Mouse (Mus musculus) limb, embryonic 14.5 days (tissue): Measurements from ENCODE around the gene Adgrf5. TPM values are rescaled to one million over a fixed set of nuclear protein-coding genes. Genes with fewer than 3 reads are reported as not detected.
A peak's percentile ranks its signal among the peaks of the same experiment; 100 is the strongest.

Source experiments
- ATAC-seq: fragments of 200-750 bp; cut with Nextera tagmentation; 2 replicates; pipeline ENCODE4 v1.8.0; 2017; ENCODE audit warnings: low read depth, moderate number of reproducible peaks, moderate TSS enrichment; ENCODE audit not compliant: low FRiP score
- DNase-seq: peaks from one replicate; pipeline ENCODE4 v3.0.0-alpha.2; 2015; ENCODE audit warnings: low spot score
- H3K27ac ChIP-seq: fragments of 300-500 bp; sonication (generic); replicated peaks from 2 replicates; pipeline ENCODE4 v1.5.1; 2014; ENCODE audit warnings: low read depth, mild to moderate bottlenecking, low read length, moderate library complexity, mixed read lengths
- H3K27me3 ChIP-seq: fragments of 300-500 bp; sonication (generic); 2 replicates; pipeline ENCODE4 v1.6.1; 2014; ENCODE audit warnings: low read length, mixed read lengths; ENCODE audit not compliant: control insufficient read depth, insufficient read depth
- H3K36me3 ChIP-seq: fragments of 300-500 bp; sonication (generic); 2 replicates; pipeline ENCODE4 v1.6.1; 2014; ENCODE audit warnings: mild to moderate bottlenecking, low read length, moderate library complexity, mixed read lengths; ENCODE audit not compliant: control insufficient read depth, insufficient read depth
- H3K4me1 ChIP-seq: fragments of 300-500 bp; sonication (generic); 2 replicates; pipeline ENCODE4 v1.6.1; 2014; ENCODE audit warnings: antibody characterized with exemption, low read length, mixed read lengths; ENCODE audit not compliant: control insufficient read depth, insufficient read depth
- H3K4me2 ChIP-seq: fragments of 300-500 bp; sonication (generic); replicated peaks from 2 replicates; pipeline ENCODE4 v1.6.1; 2014; ENCODE audit warnings: low read depth, mild to moderate bottlenecking, low read length, moderate library complexity; ENCODE audit not compliant: severe bottlenecking
- H3K4me3 ChIP-seq: fragments of 300-500 bp; sonication (generic); replicated peaks from 2 replicates; pipeline ENCODE4 v1.5.1; 2014; ENCODE audit warnings: low read length
- H3K9ac ChIP-seq: fragments of 300-500 bp; sonication (generic); 2 replicates; pipeline ENCODE4 v1.6.1; 2014; ENCODE audit warnings: mild to moderate bottlenecking, low read depth, low read length, moderate library complexity; ENCODE audit not compliant: severe bottlenecking
- H3K9me3 ChIP-seq: fragments of 300-500 bp; sonication (generic); 2 replicates; pipeline ENCODE4 v1.6.1; 2016; ENCODE audit warnings: low read length; ENCODE audit not compliant: control insufficient read depth
- POLR2A ChIP-seq: fragments of 200-500 bp; IDR thresholded peaks from 2 replicates; pipeline ENCODE4 v1.8.0; 2012; ENCODE audit warnings: inconsistent platforms, mild to moderate bottlenecking, moderate library complexity, borderline replicate concordance; ENCODE audit not compliant: insufficient read depth, insufficient read length; ENCODE audit errors: extremely low read depth
- WGBS: fragments of 180-500 bp; shearing (Covaris S2); extraction: QIAGEN DNeasy Blood & Tissue Kit; methylation state at CpG from one replicate; pipeline ENCODE4 v1.1.7; 2014; 5-methylcytosine and 5-hydroxymethylcytosine counted together
- polyA plus RNA-seq, 2 experiments: library from polyadenylated mRNA; depleted of rRNA in 1 of 2; stranded (reverse) in 1 of 2; unstranded in 1 of 2; fragments of >200 nt; fragmentation: Nextera tagmentation in 1 of 2; extraction: Ambion mirVana in 1 of 2; gene quantifications; 2 replicates each; pipeline versions ENCODE4 v1.2.1 to v1.2.3; 2012 to 2014

Gene Adgrf5
- polyA plus RNA-seq (2012; rRNA removed) = 11.9 and 13.3 TPM in 2 replicates
- 7.7 and 9.8 TPM in 2 replicates for polyA plus RNA-seq (2014; fragmentation: Nextera tagmentation; extraction: Ambion mirVana)

DNA sequence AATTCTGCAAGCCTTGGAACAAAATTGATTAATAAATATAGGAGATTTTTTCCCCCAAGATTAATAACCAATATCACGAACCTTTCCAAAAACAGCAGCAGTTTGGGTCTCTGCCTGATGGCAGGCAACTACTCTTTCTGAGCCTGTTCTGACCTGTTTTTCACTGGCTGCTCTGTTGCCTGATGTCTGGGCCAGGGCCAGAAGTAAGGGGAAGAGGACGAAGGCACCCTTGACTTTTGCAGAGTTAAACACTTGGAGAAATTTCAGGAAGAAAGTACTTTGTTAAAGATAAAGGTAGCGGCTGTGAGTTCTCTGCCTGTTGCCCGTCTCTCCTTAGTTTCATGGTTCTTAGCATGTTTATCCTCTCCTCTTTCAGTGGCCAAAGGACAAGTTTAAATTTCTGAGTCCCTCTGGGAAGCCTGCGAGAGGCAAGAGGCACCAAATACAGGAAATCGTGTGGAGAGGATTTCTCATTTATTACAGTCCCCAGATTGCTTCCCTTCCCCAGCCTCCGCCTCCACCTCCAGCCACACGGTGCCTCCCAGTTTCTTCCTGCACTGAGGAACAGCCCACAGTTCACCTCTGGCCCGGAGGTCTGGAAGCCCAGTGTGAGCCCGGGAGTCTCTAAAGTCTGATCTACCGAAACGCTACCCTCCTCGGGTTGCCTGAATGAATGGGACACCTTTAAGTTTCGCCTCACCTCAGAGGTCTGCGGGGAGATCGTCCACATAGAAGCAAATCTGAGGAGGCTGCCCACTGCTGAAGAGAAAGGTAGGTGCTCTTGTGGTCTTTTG lies at the start of gene Adgrf5:
Gene Adgrf5, plus strand, starts transcription at position 626 of the 794 bp plus-strand sequence.
- H3K4me2 ChIP-seq = peak within 1 kb of the TSS; percentile 5
- H3K36me3 ChIP-seq = no peaks in the 10 kb centered on the region
- no peak for TF ChIP-seq POLR2A
- DNase-seq (no peak), ATAC-seq (no peak)
- H3K27ac ChIP-seq = no peak within 1 kb of the TSS
- WGBS = 37% methylated on average over 16 of the region's 16 CpGs
- H3K4me1 ChIP-seq = peaks cover 6% of the 10 kb centered on the region
- peak within 1 kb of the TSS; percentile 3; the same call in 1 of the 2 replicates for H3K4me3 ChIP-seq
- H3K9ac ChIP-seq = no peak within 1 kb of the TSS
- no peaks in the 10 kb centered on the region for H3K9me3 ChIP-seq
- H3K27me3 ChIP-seq = no peaks in the 10 kb centered on the region

DNA sequence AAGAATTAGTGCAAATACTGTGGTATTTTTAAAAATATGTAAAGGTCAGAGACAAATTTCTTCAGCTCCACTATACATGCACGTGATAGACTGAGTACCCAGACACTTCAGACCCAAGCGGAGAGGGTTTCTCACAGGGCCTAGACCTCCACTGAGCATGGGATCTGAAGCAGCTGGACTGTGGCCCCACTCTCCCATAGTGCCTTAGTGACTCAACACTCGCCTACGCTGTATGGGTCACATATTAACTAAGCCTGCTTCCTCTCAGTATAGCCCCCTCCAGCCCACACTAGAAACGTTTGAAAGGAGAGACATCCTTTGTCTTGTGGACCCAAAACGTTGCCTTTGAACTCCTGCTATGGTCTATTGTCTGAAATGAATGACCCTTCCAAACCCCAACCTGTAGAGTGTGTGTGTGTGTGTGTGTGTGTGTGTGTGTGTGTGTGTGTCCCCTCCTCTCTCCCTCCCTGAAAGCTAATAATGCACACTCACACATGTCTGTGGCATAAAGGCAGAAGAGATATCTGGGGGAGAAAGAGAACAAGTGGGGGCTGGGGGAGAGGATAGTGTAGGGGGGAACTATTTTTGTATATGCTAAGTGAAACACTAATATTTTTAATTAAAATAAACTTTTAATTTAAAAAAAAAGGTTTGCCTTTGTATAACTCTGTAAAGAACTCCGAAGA lies 34.1 kb upstream of the Adgrf5 start:
- peak; percentile 4; the same call in 1 of the 2 replicates for ATAC-seq
- Histone ChIP-seq H3K9me3 (no peaks in the 10 kb centered on the region), H3K27ac (no peak overlapping the region), H3K4me1 (0 out of 2 replicates have a peak, but pooled peaks cover 5% of the 10 kb centered on the region), H3K36me3 (no peaks in the 10 kb centered on the region), H3K4me2 (no peak overlapping the region), H3K27me3 (no peaks in the 10 kb centered on the region), H3K9ac (no peak overlapping the region), H3K4me3 (no peak overlapping the region)
- no peak for TF ChIP-seq POLR2A
- DNase-seq = no peak
- 62% methylated on average over 7 of the region's 7 CpGs for WGBS

DNA sequence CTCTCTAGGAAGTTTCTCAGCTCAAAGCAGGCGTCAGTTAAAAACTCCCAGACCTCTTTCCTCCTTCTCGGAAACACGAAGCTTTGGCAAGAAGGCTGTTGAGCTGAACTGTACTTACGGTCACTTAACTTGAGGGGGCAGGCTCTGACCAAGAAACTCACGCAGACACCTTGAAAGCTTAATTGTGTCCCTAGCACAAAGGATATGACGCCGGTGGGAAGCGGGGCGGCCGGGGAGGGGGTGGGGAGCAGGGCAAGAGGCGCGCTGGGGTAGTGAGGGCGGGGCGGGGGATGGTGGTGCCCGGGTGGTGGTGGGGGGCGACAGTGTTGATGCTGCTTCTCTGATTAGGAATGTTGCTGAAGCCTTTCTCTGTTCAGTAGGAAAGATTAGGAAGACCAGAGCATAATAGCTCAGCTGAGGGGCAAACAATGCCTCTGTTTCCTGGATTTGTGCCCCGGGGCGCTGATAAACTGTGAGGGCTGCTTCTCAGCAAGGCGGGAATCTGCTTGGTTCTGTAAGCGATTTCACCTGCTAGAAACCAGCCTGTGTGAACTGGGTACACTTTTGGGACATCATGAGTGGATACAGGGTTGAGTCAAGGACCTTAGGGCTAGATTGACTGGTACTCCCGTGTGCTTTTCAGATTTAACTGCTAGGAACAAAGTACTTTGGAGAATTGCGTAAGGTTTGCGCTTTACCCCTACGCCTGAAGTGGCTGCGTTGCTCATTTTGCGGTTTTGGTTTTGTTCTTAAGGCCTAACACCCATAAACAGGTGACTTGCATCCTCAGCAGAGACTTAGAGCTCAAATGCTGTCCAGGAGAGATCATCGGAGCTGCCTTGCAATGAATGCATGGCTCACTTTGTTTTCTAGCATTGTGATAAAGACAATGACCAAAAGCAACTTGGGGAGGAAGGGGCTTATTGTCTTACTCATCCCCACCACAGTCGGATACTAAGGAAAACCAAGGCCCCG lies 33.2 kb upstream of the Adgrf5 start:
- H3K27ac ChIP-seq = peak overlapping the region; percentile 58; the same call in 1 of the 2 replicates
- 16% methylated on average over 29 of the region's 29 CpGs for whole genome bisulfite sequencing

DNA sequence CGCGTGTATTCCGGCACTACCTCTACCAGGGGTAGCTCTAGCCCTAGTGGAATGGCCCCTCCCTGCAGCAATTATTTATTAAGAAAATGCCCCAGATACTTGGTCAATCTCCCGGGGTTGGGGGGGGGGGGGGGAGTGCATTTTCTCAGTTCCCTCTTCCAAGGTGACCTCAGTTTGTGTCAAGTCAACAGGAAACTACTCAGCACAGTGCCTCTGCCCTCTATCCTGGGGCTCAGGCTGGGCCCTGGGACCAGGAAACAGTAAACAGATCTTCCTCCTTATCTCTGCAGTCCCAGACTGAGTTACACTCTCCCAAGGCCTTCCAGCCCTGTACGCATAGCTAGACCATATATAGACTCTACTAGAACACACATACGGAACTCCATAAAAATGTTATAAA lies 32.4 kb upstream of the Adgrf5 start:
- Histone ChIP-seq H3K4me1 (0 out of 2 replicates have a peak, but pooled peaks cover 5% of the 10 kb centered on the region), H3K27me3 (no peaks in the 10 kb centered on the region), H3K27ac (no peak overlapping the region), H3K9me3 (no peaks in the 10 kb centered on the region), H3K4me3 (no peak overlapping the region), H3K9ac (no peak overlapping the region), H3K4me2 (no peak overlapping the region), H3K36me3 (no peaks in the 10 kb centered on the region)
- 76% methylated on average over 6 of the region's 6 CpGs for WGBS
- no peak for TF ChIP-seq POLR2A
- DNase-seq (no peak), ATAC-seq (no peak)

More for the DNA sequence above, 33.2 kb upstream of the Adgrf5 start:
- H3K4me1 ChIP-seq = 0 out of 2 replicates have a peak, but pooled peaks cover 5% of the 10 kb centered on the region
- H3K9me3 ChIP-seq = no peaks in the 10 kb centered on the region
- TF ChIP-seq POLR2A = no peak
- H3K9ac ChIP-seq = peak overlapping the region; percentile 65
- DNase-seq (peak; percentile 76), ATAC-seq (peak; percentile 91)
- peak overlapping the region; percentile 28 for H3K4me3 ChIP-seq
- H3K36me3 ChIP-seq = no peaks in the 10 kb centered on the region
- peak overlapping the region; percentile 69 for H3K4me2 ChIP-seq
- H3K27me3 ChIP-seq = no peaks in the 10 kb centered on the region
